9 mouse cellular contexts compared by ENCODE assay signal in the genomic region with DNA sequence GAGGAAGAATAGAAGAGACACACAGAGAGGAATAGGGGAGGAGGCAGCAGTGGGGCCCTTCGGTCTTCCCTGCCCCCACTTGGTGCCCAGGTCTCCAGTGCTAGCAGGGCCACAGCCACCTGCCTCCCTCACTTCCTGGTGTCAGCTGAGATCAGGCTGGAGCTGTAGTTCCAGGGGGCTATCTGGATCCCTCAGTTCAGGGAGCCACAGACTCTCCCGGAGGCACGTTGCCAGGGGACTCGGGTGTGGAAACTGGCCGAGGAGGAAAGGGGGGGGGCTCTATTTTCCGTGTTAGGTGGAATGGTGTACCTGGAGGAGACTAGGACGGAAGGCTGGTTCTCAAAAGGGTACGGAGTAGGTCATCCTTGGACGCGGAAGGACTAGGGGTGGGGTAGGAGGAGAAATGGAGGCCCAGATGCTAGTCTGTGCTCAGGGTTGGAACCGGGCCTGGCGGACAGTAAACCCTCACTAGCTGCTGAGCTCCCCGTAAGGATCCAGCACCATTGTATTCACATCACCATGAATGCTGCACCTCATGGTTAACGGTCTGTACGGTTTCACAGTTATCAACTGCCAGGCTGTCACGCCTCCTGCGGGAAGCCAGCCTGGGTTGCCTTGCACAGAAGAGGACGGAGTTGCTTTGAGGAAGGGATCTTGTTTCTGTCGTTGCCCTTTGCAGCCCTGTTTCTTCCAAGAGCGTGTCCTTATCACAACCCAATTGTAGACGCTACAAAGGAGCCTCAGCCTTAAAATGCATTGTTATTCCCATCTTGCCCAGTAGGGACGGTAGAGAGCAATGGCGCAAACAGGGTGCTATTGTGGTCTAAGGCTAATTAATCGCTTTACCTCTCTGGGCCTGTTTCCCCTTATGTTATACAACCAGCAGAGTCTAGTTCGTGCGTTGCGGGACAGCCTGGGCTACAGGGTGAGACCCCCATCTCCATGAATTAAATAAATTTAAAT. TPM values are rescaled to one million over a fixed set of nuclear protein-coding genes. Genes with fewer than 3 reads are reported as not detected.
A peak's percentile ranks its signal among the peaks of the same experiment; 100 is the strongest.
DNase-seq lines count a peak whose midpoint lies in the region; ATAC-seq and TF ChIP-seq lines count a peak whose summit lies in the region.
"Had no signal": no experiment of that assay in that cellular context is flagged by ENCODE, and none has a peak within 500 bp of the region (broad histone marks: within the 10 kb centered on the region; RNA-seq: fewer than 3 reads in every experiment).

No protein-coding gene starts in this region.

- peaks cover 36% of the 10 kb centered on the region for H3K4me1 ChIP-seq in hindbrain, embryonic 13.5 days (replicated peaks)
- H3K4me1 ChIP-seq in megakaryocyte, embryonic 14.5 days, result peaks cover 64% of the 10 kb centered on the region
- H3K4me1 ChIP-seq in spleen, adult 2 months (ENCODE audit: control insufficient read depth, insufficient read depth, insufficient read length), result peaks cover 17% of the 10 kb centered on the region

- 0 out of 2 replicates have a peak overlapping the region, but pooled peaks have one; percentile 48 for H3K4me3 ChIP-seq in hindbrain, embryonic 13.5 days
- peak overlapping the region; percentile 62 for H3K4me3 ChIP-seq in left cerebral cortex, adult 2 months
- H3K4me3 ChIP-seq in megakaryocyte, embryonic 14.5 days (replicated peaks), result peak overlapping the region; percentile 93
- H3K4me3 ChIP-seq in spleen, adult 2 months (ENCODE audit: extremely low read depth, insufficient read depth, insufficient read length), result no peak overlapping the region

- peaks cover 30% of the 10 kb centered on the region for H3K27me3 ChIP-seq in hindbrain, embryonic 13.5 days
- peaks cover 22% of the 10 kb centered on the region for H3K27me3 ChIP-seq in megakaryocyte, embryonic 14.5 days (replicated peaks)
- no peaks in the 10 kb centered on the region for H3K27me3 ChIP-seq in spleen, adult 2 months (ENCODE audit: control insufficient read depth, insufficient read depth, low read length)
- H3K27me3 ChIP-seq: Patski had no signal

- intact Hi-C loops in left cerebral cortex, adult 2 months (cut with DNase I), result loop anchor here (2.0 to 5.0 kb wide), 3 partner anchors 46 to 151 kb away; a partner anchor contains a TSS

- H3K27ac ChIP-seq in hindbrain, embryonic 13.5 days, result peak overlapping the region; percentile 96
- H3K27ac ChIP-seq in left cerebral cortex, adult 2 months, result peak overlapping the region; percentile 92
- no peak overlapping the region for H3K27ac ChIP-seq in spleen, adult 2 months (ENCODE audit: insufficient read depth, low read length)

- peak; percentile 99 for TF ChIP-seq CTCF in left cerebral cortex, adult 2 months (IDR thresholded peaks at IDR 0.05)
- peak; percentile 60; the same call in 1 of the 2 replicates for TF ChIP-seq CTCF in spleen, adult 2 months (IDR thresholded peaks at IDR 0.05; ENCODE audit: extremely low read depth, insufficient read depth, insufficient read length, insufficient replicate concordance)

- no peak overlapping the region for H3K9ac ChIP-seq in hindbrain, embryonic 13.5 days

- no peak for TF ChIP-seq POLR2A in spleen, adult 2 months (IDR thresholded peaks at IDR 0.05; ENCODE audit: low read depth, low read length)

- WGBS in hindbrain, embryonic 13.5 days, result 47% methylated on average over 27 of the region's 27 CpGs
- 53% methylated on average over 27 of the region's 27 CpGs for WGBS in spleen, adult 2 months

- no peaks in the 10 kb centered on the region for H3K9me3 ChIP-seq in hindbrain, embryonic 13.5 days
- no peaks in the 10 kb centered on the region for H3K9me3 ChIP-seq in megakaryocyte, embryonic 14.5 days

- ATAC-seq in hindbrain, embryonic 13.5 days (ENCODE audit: low FRiP score), result no peak
- ATAC-seq: Patski had no signal

- peak overlapping the region; percentile 70 for H3K4me2 ChIP-seq in hindbrain, embryonic 13.5 days

- peak; percentile 71 for DNase-seq in adrenal gland, postnatal 10 days
- DNase-seq in adrenal gland, postnatal 4 days (ENCODE audit: low spot score in 2 of 2), result no peak
- peak; percentile 79 for DNase-seq in brain, adult 2 months (ENCODE audit: low read depth, low spot score)
- peak; percentile 25 for DNase-seq in fibroblast of lung, adult 2 months (ENCODE audit: low read depth)
- DNase-seq in left cerebral cortex, adult 2 months (ENCODE audit: extremely low spot score in 1 of 2, low spot score in 2 of 2), result peak; percentile 63 to 64
- peak; percentile 57 to 61 for DNase-seq in spleen, adult 2 months (ENCODE audit: low read depth in 1 of 2, low spot score in 2 of 2)

- H3K36me3 ChIP-seq in hindbrain, embryonic 13.5 days, result peaks cover 18% of the 10 kb centered on the region
- H3K36me3 ChIP-seq in megakaryocyte, embryonic 14.5 days (replicated peaks; ENCODE audit: low read length), result peaks cover 17% of the 10 kb centered on the region
- peaks cover 10% of the 10 kb centered on the region for H3K36me3 ChIP-seq in spleen, adult 2 months (ENCODE audit: control insufficient read depth, insufficient read depth, low read length)

RNA-seq across cellular contexts. Expression of a gene that starts 1.5 kb away (rescaled TPM):
- total RNA-seq in adrenal gland, postnatal 10 days (2021), result 10 to 100 TPM; 27.6 to 34.5 TPM
- 10 to 100 TPM; 53.0 to 56.2 TPM for total RNA-seq in adrenal gland, postnatal 4 days (2021)
- 67.1 and 68.7 TPM in 2 replicates for polyA plus RNA-seq in hindbrain, embryonic 13.5 days (2015; fragmentation: Nextera tagmentation; extraction: Ambion mirVana)
- total RNA-seq in left cerebral cortex, adult 2 months (2021), result 10 to 100 TPM; 69.0 to 73.5 TPM
- 29.8 and 33.0 TPM in 2 replicates for polyA plus RNA-seq in megakaryocyte, embryonic 14.5 days (2012; ENCODE audit: insufficient read depth, low replicate concordance)
- 98.4 and 128 TPM in 2 replicates for polyA plus RNA-seq in spleen, adult 2 months (2012; rRNA removed)

RNA-seq across cellular contexts. Expression of a gene that starts 5.7 kb away (rescaled TPM):
- total RNA-seq in adrenal gland, postnatal 10 days (2021), result 1 to 10 TPM; 5.9 to 6.3 TPM
- total RNA-seq in adrenal gland, postnatal 4 days (2021), result 1 to 10 TPM; 4.1 to 5.2 TPM
- polyA plus RNA-seq in hindbrain, embryonic 13.5 days (2015; fragmentation: Nextera tagmentation; extraction: Ambion mirVana), result 0.78 and 1.5 TPM in 2 replicates
- total RNA-seq in left cerebral cortex, adult 2 months (2021), result 1 to 10 TPM; 4.1 to 4.5 TPM
- 2.0 TPM in 1 of 2 replicates, not detected in the other for polyA plus RNA-seq in megakaryocyte, embryonic 14.5 days (2012; ENCODE audit: insufficient read depth, low replicate concordance)
- polyA plus RNA-seq in spleen, adult 2 months (2012; rRNA removed), result 1.3 and 2.4 TPM in 2 replicates

RNA-seq across cellular contexts. Expression of a gene that starts 7.0 kb away (rescaled TPM):
- total RNA-seq in adrenal gland, postnatal 10 days (2021), result under 1 TPM; 0.27 to 0.42 TPM
- total RNA-seq in adrenal gland, postnatal 4 days (2021), result under 1 TPM; 0.76 to 0.90 TPM
- 1.0 TPM in 2 replicates for polyA plus RNA-seq in hindbrain, embryonic 13.5 days (2015; fragmentation: Nextera tagmentation; extraction: Ambion mirVana)
- total RNA-seq in left cerebral cortex, adult 2 months (2021), result 1 to 10 TPM; 1.3 to 2.6 TPM
- 2.8 and 12.2 TPM in 2 replicates for polyA plus RNA-seq in megakaryocyte, embryonic 14.5 days (2012; ENCODE audit: insufficient read depth, low replicate concordance)
- 3.3 and 4.7 TPM in 2 replicates for polyA plus RNA-seq in spleen, adult 2 months (2012; rRNA removed)

RNA-seq across cellular contexts. Expression of a gene that starts 45.2 kb away (rescaled TPM):
- total RNA-seq in adrenal gland, postnatal 10 days (2021), result 10 to 100 TPM; 16.8 to 24.2 TPM
- 10 to 100 TPM; 31.4 to 34.4 TPM for total RNA-seq in adrenal gland, postnatal 4 days (2021)
- 14.9 and 17.8 TPM in 2 replicates for polyA plus RNA-seq in hindbrain, embryonic 13.5 days (2015; fragmentation: Nextera tagmentation; extraction: Ambion mirVana)
- total RNA-seq in left cerebral cortex, adult 2 months (2021), result 10 to 100 TPM in 1 of 2 experiments, 1 to 10 TPM in 1; 8.8 to 12.7 TPM
- polyA plus RNA-seq in megakaryocyte, embryonic 14.5 days (2012; ENCODE audit: insufficient read depth, low replicate concordance), result 7.9 and 14.9 TPM in 2 replicates
- 20.3 and 33.9 TPM in 2 replicates for polyA plus RNA-seq in spleen, adult 2 months (2012; rRNA removed)

RNA-seq across cellular contexts. Expression of a gene that starts 45.5 kb away (rescaled TPM):
- 100 to 1,000 TPM; 432 to 465 TPM for total RNA-seq in adrenal gland, postnatal 10 days (2021)
- total RNA-seq in adrenal gland, postnatal 4 days (2021), result 100 to 1,000 TPM; 244 to 256 TPM
- 507 and 515 TPM in 2 replicates for polyA plus RNA-seq in hindbrain, embryonic 13.5 days (2015; fragmentation: Nextera tagmentation; extraction: Ambion mirVana)
- 100 to 1,000 TPM; 202 to 208 TPM for total RNA-seq in left cerebral cortex, adult 2 months (2021)
- polyA plus RNA-seq in megakaryocyte, embryonic 14.5 days (2012; ENCODE audit: insufficient read depth, low replicate concordance), result 76.9 and 392 TPM in 2 replicates
- 181 and 252 TPM in 2 replicates for polyA plus RNA-seq in spleen, adult 2 months (2012; rRNA removed)

Comparison
In these comparisons a context has a peak if more than half of its experiments do, and no peak if none do; other contexts are left out.
1. DNase-seq: peak in adrenal gland, postnatal 10 days (single experiment), brain, adult 2 months (single experiment), fibroblast of lung, adult 2 months (single experiment), left cerebral cortex, adult 2 months (2 of 2) and spleen, adult 2 months (2 of 2); none in adrenal gland, postnatal 4 days (0 of 2).